Mouse (Mus musculus): ENCODE data around the gene Ttc26.

GRCm38 (mm10) chr6:38458075-38458474 lies 76.8 kb downstream of the Ttc26 start:
- TF ChIP-seq POLR2A (IDR thresholded peaks at IDR 0.05; ENCODE audit: extremely low read depth, insufficient read depth, low read length): no peak
- TF ChIP-seq CTCF (IDR thresholded peaks at IDR 0.05; ENCODE audit: low read depth, low read length): no peak
